Mouse (Mus musculus) embryonic fibroblast, embryonic 13.5 days (primary cell): ENCODE measurements at regions not wholly inside any gene's neighbourhood (a gene's known extent, or its start where the extent isn't known, plus 50 kb on each side); places are given as distances from the start of the nearest gene placed in this dataset.

Experiments used
- H3K27ac ChIP-seq: 2 replicates; pipeline ENCODE4 v1.5.1; 2012; ENCODE audit warnings: low read length, control low read depth, inconsistent platforms; ENCODE audit not compliant: insufficient read depth
- H3K4me1 ChIP-seq: 2 replicates; pipeline ENCODE4 v1.6.1; 2011; ENCODE audit warnings: low read length; ENCODE audit not compliant: control insufficient read depth, insufficient read depth
- H3K4me3 ChIP-seq: 2 replicates; pipeline ENCODE4 v1.5.1; 2011; ENCODE audit warnings: mild to moderate bottlenecking, control low read depth, low read length; ENCODE audit not compliant: insufficient read depth
- CTCF ChIP-seq: IDR thresholded peaks from 2 replicates; pipeline ENCODE4 v1.5.1; 2011; ENCODE audit warnings: mild to moderate bottlenecking, control low read depth, low read length, moderate library complexity, borderline replicate concordance; ENCODE audit not compliant: insufficient read depth
- POLR2A ChIP-seq: IDR thresholded peaks from 2 replicates; pipeline ENCODE4 v1.6.1; 2011; ENCODE audit warnings: low read depth, mild to moderate bottlenecking, control low read depth, low read length, moderate library complexity

GRCm38 (mm10) chr17:63003911-63004310 lies 122.8 kb upstream of the Efna5 start:
- TF ChIP-seq CTCF: no peak
- no peak overlapping the region for H3K4me3 ChIP-seq
- no peaks in the 10 kb centered on the region for H3K4me1 ChIP-seq
- no peak overlapping the region for H3K27ac ChIP-seq

GRCm38 (mm10) chr17:63002729-63003128 lies 121.6 kb upstream of the Efna5 start:
- Histone ChIP-seq H3K4me3 (no peak overlapping the region), H3K4me1 (no peaks in the 10 kb centered on the region), H3K27ac (no peak overlapping the region)
- TF ChIP-seq CTCF: no peak
- no peak for TF ChIP-seq POLR2A

- Histone ChIP-seq H3K4me3 (no peak overlapping the region), H3K27ac (no peak overlapping the region), H3K4me1 (no peaks in the 10 kb centered on the region)
- TF ChIP-seq CTCF (no peak), POLR2A (no peak)
Observed at GRCm38 (mm10) chr17:63001898-63002297, 120.8 kb upstream of the Efna5 start.

DNA sequence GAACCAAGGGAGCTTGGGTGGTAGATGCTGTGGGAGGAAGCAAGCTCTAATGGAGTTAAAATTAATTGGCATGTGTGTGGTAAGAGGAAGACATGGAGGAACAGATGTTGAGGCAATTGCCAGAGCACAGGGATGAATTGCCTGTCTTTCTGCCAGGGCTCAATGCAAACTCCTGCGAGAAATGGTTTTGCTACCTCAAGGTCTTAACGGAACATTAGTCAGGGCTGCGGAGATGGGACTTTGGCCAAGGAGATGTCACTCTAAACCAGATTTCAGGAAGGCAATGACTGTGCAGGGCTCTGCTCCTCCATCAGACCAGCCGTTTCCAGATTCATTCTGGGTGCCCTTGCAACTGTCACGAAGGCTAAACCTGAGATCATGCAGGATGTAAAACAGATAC lies 116.6 kb upstream of the Efna5 start:
- no peak overlapping the region for H3K4me3 ChIP-seq
- no peak for TF ChIP-seq POLR2A
- no peak for TF ChIP-seq CTCF
- no peaks in the 10 kb centered on the region for H3K4me1 ChIP-seq
- H3K27ac ChIP-seq: no peak overlapping the region

GRCm38 (mm10) chr17:62995316-62995715 lies 114.2 kb upstream of the Efna5 start:
- no peaks in the 10 kb centered on the region for H3K4me1 ChIP-seq
- H3K27ac ChIP-seq: no peak overlapping the region
- H3K4me3 ChIP-seq: no peak overlapping the region
- no peak for TF ChIP-seq POLR2A

- no peaks in the 10 kb centered on the region for H3K4me1 ChIP-seq
- H3K27ac ChIP-seq: no peak overlapping the region
- H3K4me3 ChIP-seq: no peak overlapping the region
- TF ChIP-seq POLR2A (no peak), CTCF (no peak)
Observed at GRCm38 (mm10) chr17:62992977-62993376, 111.9 kb upstream of the Efna5 start.

DNA sequence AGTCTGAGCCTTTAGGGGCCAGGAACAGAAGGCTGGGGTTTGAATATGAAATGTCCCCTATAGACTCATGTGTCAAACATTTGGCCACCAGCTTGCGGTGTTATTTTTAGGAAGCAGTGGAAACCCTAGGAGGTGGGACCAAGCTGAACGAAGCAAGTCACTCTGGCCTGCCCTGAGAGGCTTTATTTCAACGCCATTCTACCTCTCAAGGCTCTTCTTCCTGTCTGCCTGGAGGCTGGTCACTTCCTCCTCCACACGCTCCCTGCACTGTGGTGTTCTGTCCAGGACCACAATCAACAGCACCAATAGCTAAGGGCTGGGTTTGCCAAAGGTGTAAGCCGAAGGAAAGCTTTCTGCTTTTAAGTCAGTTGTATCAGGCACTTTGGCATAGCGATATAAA lies 105.2 kb upstream of the Efna5 start:
- no peaks in the 10 kb centered on the region for H3K4me1 ChIP-seq
- H3K4me3 ChIP-seq: no peak overlapping the region
- TF ChIP-seq POLR2A (no peak), CTCF (no peak)
- no peak overlapping the region for H3K27ac ChIP-seq

DNA sequence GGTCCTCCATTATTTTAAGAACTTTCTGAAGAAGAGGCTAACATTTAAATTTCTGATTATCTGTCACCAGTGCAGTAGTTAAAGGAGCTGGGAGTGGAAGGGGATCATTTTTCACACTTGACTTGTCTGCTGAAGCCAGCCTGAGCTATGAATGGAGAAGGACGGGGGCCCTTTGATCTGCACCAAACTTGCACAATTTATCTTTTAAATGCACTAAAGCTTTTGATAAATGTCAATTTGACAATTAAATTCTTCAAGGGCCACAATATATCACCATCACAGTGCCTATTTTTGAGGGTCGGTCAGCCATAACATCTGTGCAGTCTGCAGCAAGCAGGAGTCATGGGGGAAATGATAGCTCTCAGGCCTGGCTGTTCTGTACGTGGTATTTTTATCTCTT lies 99.2 kb upstream of the Efna5 start:
- Histone ChIP-seq H3K4me1 (no peaks in the 10 kb centered on the region), H3K27ac (no peak overlapping the region), H3K4me3 (no peak overlapping the region)
- no peak for TF ChIP-seq POLR2A
- no peak for TF ChIP-seq CTCF

GRCm38 (mm10) chr17:62977561-62977960 lies 96.4 kb upstream of the Efna5 start:
- TF ChIP-seq CTCF (no peak), POLR2A (no peak)
- no peak overlapping the region for H3K4me3 ChIP-seq
- H3K27ac ChIP-seq: no peak overlapping the region
- no peaks in the 10 kb centered on the region for H3K4me1 ChIP-seq

DNA sequence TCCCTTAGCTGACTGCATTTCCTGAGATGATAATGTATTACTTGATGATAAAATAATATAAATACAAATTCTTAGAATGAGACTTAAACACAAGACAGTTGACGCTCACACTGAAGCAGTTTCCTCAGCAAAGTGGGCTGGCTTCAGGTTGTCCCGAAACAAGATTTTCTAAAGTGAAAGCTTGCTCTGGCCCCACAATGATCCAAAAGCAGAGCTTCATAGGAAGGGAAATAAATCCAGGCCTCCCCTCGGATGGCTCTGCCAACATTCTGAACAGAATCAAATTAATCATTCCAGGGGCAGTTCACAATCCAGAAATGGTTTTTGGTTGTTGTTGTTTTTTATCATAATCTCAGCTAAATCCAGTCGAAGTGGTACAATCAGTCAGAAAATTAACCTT lies 96.0 kb upstream of the Efna5 start:
- TF ChIP-seq POLR2A (no peak), CTCF (no peak)
- Histone ChIP-seq H3K27ac (peak overlapping the region; percentile 37; the same call in 1 of the 2 replicates), H3K4me1 (no peaks in the 10 kb centered on the region), H3K4me3 (no peak overlapping the region)

GRCm38 (mm10) chr17:62974627-62975279 lies 93.6 kb upstream of the Efna5 start:
- no peaks in the 10 kb centered on the region for H3K4me1 ChIP-seq
- no peak for TF ChIP-seq CTCF
- TF ChIP-seq POLR2A: no peak
- H3K4me3 ChIP-seq: no peak overlapping the region
- no peak overlapping the region for H3K27ac ChIP-seq
